Mouse (Mus musculus): ENCODE measurements around the gene Arid1b. TPM values are rescaled to one million over a fixed set of nuclear protein-coding genes. Genes with fewer than 3 reads are reported as not detected.

The Arid1b gene
- total RNA-seq, 2 experiments from 2014 or later, result 29.2 to 29.7 TPM

DNA sequence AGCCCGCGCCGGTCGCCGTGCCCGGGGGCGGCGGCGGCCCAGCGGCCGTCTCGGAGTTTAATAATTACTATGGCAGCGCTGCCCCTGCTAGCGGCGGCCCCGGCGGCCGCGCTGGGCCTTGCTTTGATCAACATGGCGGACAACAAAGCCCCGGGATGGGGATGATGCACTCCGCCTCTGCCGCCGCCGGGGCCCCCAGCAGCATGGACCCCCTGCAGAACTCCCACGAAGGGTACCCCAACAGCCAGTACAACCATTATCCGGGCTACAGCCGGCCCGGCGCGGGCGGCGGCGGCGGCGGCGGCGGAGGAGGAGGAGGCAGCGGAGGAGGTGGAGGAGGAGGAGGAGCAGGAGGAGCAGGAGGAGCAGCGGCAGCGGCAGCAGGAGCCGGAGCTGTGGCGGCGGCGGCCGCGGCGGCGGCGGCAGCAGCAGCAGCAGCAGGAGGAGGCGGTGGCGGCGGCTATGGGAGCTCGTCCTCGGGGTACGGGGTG is 1.5 kb downstream of the Arid1b start:
- DNase-seq, result peak; percentile 85

- DNase-seq, result peak; percentile 57
Measured at GRCm38 (mm10) chr17:4996121-4996813, 2.1 kb downstream of the Arid1b start.

GRCm38 (mm10) chr17:4996814-4997549 is 2.9 kb downstream of the Arid1b start:
- no peak for DNase-seq

DNA sequence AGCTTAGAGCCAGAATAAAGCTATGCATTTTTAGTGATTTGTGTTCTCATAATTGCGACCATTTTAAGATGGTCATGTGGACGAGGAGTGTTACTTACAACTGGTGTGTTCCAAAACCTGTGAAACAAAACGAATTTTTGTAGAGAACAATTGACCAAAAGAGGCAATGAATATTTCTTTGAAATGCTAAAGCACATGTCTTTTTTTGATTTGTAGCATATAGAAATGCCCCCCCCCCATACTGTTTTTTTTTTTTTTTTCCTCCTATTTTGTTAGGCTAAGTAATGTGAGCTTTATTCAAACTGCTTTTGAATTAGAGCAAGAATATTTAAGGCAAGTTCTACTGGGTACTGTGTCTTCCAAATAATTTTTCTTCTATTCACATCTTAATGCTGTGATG is 3.8 kb downstream of the Arid1b start:
- DNase-seq, result no peak

- no peak for DNase-seq
Measured at GRCm38 (mm10) chr17:4999256-4999655, 5.1 kb downstream of the Arid1b start.

DNA sequence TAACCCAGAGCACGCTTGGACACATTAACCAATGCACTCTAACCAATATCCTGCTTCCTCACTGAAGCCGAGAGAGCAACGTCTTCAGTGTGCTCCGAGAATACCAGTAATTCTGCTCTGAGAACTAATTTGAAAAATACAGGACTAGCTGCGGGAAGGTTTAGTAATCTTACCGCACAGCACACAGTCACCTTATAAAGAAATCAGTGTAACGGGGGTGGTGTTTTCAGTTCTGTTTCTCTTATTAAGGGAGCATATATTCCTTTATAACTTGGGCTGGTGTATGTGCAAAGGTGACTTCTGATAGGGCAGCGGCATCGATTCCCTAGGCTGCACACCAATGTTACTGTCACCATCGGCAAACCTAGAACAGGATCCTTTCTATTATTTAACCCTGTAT is 5.9 kb downstream of the Arid1b start:
- DNase-seq, result no peak

DNA sequence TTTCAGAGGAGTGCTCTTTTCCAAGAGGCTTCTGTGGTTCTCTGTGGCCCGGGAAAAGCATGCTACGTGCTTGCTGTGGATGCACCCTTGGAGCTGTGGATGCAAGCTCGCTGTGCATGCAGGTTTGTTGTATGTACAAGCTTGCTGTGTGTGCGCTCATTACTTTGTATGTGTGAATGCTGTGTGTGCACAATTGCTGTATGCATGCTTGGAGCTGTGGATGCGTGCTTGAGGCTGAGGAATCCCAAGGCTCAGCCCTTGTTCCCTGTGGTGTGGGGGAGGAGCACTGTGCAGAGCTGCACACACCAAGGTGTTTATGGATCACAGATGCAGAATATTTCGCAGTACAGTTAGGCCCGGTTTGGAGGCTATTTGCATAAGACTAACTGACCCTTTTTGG is 6.7 kb downstream of the Arid1b start:
- DNase-seq, result no peak

- DNase-seq, result no peak
Measured at GRCm38 (mm10) chr17:5001531-5002131, 7.5 kb downstream of the Arid1b start.

DNA sequence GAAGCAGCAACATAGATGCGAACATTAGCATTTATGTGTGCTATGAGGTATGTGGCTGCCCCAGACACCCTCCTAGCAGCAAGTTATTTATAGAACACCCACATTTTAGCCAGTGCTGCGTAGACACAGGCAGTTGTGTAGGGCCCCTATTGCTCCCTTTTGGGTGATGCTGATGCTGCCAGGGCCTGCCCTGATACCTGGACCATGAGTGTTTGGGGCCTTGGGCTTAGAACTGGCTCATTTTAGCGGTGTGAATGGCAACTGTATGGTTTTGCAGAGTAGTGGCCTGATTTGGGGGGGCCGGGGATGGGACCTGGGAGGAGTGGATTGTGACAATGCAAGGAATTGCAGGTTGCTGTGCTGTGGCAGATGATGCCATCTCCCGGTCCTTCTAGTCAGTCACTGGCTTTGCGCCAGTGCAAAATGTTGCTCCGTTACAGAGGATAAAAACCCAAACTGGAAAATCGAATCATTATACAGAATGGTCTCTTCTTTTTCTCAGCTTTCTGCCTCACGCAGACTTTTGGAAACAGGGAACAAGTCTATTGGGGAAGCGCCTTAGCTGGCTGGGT is 8.9 kb downstream of the Arid1b start:
- DNase-seq, result no peak

- DNase-seq, result no peak
Measured at GRCm38 (mm10) chr17:5004266-5004665, 10.1 kb downstream of the Arid1b start.

DNA sequence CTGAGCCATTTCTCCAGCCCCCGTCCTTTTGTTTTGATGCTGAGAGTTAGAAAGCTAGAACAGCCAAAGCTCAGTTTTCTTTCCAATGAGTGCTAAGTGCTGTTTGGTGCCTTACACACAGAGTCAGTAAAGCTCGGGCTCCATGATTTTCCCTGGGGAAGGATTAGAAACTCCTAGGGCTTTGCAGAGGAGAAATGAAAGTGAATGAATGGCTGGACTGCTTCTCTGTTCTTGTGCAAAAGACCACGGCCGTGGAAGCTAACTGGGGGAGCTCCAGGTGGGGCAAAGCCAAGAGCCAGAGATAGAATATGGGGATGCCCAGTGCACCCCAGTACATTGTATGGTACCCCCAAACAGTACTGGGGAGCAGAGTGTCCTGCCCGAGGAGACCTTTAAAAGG is 10.6 kb downstream of the Arid1b start:
- DNase-seq, result no peak

DNA sequence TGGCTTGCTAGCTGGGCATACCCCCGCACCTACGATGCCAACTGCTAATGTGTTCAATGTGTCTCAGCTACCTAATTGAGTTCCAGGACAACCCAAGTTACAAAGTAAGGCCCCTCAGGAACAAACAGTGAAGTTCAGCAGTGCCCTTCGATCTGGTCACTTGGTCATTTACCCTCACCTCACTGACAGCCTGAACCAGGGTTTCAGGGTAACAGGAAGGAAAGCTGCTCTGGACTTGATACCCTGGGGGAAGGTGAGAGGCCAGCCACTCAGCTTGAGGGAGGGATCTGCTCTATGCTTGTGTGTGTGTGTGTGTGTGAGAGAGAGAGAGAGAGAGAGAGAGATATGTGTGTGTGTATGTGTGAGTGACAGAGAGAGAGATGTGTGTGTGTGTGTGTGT is 11.2 kb downstream of the Arid1b start:
- DNase-seq, result no peak

DNA sequence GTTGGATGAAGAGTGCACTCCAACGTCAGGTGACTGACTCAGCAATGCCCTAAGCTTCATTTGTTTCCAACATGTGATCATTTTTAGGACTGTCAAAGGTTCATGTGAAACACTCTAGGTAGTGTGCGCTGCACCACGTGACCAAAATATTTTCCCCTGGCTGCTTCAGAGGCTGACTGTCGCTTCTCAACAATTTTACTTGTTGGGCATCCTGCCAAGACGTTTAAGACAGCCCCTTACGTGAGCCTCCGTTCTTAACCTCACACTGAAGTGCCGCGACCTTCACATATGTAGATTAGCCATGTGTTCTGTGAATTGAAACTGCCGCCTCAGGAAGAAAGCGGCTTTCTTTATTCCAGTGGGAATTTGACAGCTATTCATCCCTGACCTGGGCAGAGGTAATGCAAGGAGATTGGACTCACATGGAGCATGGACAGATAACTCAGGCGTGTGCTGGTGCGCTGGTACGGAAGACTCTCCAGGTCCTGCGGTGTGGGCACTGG is 13.1 kb downstream of the Arid1b start:
- no peak for DNase-seq

- no peak for DNase-seq
Measured at GRCm38 (mm10) chr17:5008236-5008635, 14.1 kb downstream of the Arid1b start.

GRCm38 (mm10) chr17:5008761-5009160 is 14.6 kb downstream of the Arid1b start:
- DNase-seq, result no peak

- DNase-seq, result no peak
Measured at GRCm38 (mm10) chr17:5009526-5010260, 15.6 kb downstream of the Arid1b start.

- no peak for DNase-seq
Measured at GRCm38 (mm10) chr17:5010781-5011180, 16.6 kb downstream of the Arid1b start.

GRCm38 (mm10) chr17:5012091-5012490 is 18.0 kb downstream of the Arid1b start:
- no peak for DNase-seq

- no peak for DNase-seq
Measured at GRCm38 (mm10) chr17:5012517-5012916, 18.4 kb downstream of the Arid1b start.

DNA sequence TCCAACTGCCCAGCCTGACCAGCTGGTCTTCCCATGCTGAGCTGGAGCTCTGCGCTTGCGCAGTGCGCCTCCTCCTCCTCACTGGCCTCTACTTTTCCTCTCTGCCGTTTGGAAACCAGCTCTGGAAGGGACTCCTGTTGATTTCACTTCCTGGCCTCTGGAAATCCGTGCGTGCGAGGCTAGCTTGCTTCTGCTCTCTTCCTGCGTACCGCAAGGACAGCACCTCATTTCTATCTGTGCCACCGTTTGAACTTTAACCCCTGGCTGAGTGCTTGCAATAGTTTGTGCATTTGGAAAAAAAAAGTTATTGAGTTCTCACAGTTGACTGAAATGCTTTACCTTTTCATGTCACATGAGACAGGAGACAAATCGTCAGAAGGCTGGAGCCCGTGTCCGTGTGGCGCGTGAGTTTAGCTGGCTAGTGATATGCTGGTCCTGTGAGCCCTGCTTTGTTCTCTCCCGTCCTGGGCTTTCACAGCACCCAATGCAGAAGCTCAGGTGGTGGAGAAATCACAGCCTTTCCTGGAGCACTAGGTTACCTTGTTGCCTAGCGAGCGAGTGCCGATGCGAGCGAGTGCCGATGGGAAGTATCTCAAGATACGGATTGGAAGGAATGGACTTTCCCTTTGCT is 20.3 kb downstream of the Arid1b start:
- no peak for DNase-seq

GRCm38 (mm10) chr17:5016404-5016803 is 22.3 kb downstream of the Arid1b start:
- no peak for DNase-seq

GRCm38 (mm10) chr17:5017065-5017464 is 22.9 kb downstream of the Arid1b start:
- no peak for DNase-seq
